Mouse (Mus musculus) megakaryocyte, embryonic 14.5 days (primary cell): ENCODE measurements at regions not wholly inside any gene's neighbourhood (a gene's known extent, or its start where the extent isn't known, plus 50 kb on each side); places are given as distances from the start of the nearest gene placed in this dataset.

Experiments used
- FLI1 ChIP-seq: IDR thresholded peaks from 2 replicates; pipeline ENCODE4 v1.6.1; 2012; ENCODE audit warnings: low read length, inconsistent platforms, mixed read lengths
- GATA1 ChIP-seq: IDR thresholded peaks from 3 replicates; pipeline ENCODE4 v1.6.1; 2012; ENCODE audit warnings: mixed read lengths, low read length, inconsistent platforms, borderline replicate concordance

GRCm38 (mm10) chr8:49063256-49063655 is 219.5 kb upstream of the Tenm3 start:
- TF ChIP-seq GATA1 (no peak), FLI1 (no peak)
